Mouse (Mus musculus): ENCODE results near the gene Fyb. TPM values are rescaled to one million over a fixed set of nuclear protein-coding genes. Genes with fewer than 3 reads are reported as not detected.

Gene Fyb
- total RNA-seq, 2 experiments from 2014 or later = 6.3 to 10.4 TPM

DNA sequence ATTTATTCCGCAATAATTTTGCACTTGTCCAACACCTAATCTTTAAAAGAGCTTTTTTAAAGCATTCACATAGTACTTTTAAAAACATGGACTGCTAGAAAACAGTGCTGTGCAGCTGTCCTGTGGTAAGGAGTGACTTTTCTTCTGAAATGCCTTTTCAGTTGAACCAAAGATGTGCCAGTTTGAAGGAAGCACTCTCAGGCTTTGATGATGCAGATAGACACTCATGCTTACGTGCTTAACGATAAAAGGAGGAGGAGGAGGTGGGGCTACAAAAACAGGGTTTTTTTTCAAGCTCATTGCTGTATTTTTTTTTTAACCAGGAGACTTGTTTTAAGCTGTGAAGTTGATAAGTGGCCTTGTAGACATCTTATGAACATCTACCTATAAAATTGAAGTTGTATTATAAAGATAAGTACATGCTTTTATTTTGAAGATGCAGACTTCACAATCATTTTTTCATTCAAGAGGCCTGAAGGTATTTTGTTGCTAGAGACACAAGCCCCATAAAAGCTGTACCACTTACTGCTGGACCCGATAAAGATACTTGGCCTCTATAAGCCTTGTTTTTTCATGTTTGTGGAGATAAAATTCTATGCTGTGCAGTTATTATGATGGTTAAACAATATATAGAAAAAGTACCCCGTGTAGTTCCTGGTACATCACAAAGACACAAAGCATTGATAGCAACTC is 70.1 kb downstream of the Fyb start:
- no peak for DNase-seq (ENCODE audit: extremely low spot score in 1 of 2, low spot score in 1 of 2)

DNA sequence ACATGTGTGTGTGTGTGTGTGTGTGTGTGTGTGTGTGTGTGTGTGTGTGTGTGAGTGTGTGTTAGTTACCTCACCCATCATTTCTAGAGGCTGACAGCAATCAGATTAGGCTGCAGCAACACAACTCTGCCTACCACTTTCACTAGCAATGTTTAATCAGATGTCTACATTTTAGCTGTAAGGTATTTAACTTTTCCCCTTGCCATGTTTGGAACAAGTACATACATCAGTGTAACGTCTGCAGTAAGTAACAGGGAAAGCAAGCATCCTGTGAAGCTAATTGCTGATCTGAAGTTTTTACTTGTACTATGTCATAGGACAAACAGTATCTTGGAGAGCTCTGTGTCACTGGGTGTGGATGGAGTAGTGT is 70.6 kb downstream of the Fyb start:
- no peak for DNase-seq (ENCODE audit: extremely low spot score in 1 of 2, low spot score in 1 of 2)

DNA sequence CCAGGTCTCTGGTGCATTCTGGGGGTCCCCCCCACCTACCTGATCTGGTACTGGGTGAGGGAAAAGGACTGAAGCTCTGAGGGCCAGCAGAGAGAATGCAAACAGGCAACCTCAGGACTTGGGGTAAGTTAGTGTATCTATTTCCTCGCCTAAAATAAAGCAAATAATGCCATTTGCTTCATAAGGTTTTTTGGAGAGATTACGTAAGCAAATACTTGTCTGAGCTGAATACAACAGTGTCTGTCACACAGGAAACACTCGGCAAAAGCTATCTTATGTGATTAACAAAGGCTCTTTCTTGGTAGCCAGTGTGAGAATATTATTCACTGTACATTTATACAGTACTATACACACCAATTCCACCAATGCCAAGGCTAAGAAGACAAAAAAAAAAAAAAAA is 76.0 kb downstream of the Fyb start:
- DNase-seq (ENCODE audit: extremely low spot score in 1 of 2, low spot score in 1 of 2) = no peak

DNA sequence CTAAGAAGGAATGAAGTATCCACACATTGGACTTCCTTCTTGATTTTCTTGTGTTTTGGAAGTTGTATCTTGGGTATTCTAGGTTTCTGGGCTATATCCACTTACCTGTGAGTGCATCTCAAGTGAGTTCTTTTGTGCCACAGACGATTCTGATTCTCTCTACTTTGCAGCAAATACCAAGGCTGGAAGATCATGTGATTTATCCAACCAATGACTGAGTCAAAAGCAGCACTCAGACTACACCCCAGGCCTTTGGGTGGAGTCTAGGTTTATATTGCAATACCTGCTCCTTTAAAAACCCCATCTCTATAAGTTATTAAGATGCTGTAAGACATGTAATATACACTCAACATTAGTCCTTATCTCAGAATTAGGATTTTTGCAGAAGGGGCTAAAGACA is 77.7 kb downstream of the Fyb start:
- no peak for DNase-seq (ENCODE audit: extremely low spot score in 1 of 2, low spot score in 1 of 2)

DNA sequence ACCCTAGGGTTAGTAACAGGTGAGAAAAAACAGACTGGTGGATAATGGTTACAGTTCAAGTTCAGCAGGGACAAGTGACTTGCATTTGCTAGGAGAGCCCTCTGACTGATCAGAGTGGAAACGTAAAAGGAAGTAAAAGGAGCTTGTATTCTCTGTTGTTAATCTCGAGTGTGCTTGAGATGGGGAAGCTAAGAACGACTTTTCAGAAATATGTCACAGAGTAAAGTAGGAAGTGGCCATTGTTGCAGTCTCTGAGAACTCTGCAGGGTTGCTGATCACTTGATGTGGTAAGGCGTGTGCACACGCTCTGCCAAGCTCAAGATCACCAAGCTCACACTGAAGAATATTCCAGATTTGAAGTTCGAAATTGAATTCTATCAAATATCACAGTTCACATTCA is 78.7 kb downstream of the Fyb start:
- no peak for DNase-seq (ENCODE audit: extremely low spot score in 1 of 2, low spot score in 1 of 2)

DNA sequence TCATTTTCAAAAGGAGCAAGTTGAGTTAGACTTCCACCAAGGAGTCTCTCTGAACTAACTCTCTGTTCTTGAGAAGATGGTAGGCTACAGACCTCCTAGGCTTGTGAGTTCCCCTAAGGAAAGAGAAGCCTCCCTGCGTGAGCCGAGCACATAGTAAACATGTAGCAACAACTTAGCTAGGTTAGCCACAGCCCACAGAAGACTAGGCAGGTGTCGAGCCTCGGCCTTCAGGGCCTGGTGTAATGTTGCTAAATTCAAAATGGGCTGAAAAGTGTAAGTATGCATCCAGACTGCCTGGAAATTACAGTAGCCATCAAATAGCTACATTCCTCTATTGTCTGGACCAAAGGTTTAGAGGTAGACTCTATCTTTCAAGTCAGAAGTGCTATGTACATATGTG is 79.3 kb downstream of the Fyb start:
- no peak for DNase-seq (ENCODE audit: extremely low spot score in 1 of 2, low spot score in 1 of 2)

DNA sequence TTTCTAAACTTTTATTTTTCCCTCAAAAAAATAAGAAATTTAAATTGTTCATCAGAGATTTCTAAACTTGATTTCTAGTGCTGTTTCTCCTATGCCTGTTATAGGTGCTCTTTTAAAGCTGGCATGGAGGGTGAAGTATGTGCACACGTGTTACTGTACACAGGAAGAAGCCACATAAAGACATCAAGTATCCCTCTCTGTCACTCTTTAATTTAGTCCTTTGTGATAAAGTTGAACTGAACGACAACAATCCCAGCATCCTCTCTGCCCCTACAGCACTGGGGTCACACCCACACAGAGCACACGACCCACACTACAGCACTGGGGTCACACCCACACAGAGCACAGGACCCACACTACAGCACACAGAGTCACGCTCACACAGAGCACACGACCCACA is 88.0 kb downstream of the Fyb start:
- no peak for DNase-seq (ENCODE audit: extremely low spot score in 1 of 2, low spot score in 1 of 2)

DNA sequence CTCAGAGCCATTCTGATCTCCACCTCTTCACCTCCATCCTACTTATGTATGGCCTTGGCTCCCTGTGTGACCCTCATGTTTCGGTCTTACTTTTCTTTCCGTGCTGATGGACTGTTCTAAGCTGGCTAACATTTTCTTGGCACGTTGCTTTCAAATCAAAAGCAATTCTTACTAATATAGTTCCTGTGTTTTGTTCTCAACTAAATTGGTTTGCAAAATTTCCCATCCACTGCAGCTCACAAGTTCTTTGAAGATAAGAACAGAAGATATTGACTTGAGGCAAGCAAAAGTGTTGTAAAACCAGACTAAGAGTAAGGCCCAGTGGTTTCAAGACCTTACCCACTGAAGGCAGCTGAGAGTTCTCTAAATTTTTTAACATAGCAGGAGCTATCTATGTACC is 90.2 kb downstream of the Fyb start:
- DNase-seq (ENCODE audit: extremely low spot score in 1 of 2, low spot score in 1 of 2) = no peak

DNA sequence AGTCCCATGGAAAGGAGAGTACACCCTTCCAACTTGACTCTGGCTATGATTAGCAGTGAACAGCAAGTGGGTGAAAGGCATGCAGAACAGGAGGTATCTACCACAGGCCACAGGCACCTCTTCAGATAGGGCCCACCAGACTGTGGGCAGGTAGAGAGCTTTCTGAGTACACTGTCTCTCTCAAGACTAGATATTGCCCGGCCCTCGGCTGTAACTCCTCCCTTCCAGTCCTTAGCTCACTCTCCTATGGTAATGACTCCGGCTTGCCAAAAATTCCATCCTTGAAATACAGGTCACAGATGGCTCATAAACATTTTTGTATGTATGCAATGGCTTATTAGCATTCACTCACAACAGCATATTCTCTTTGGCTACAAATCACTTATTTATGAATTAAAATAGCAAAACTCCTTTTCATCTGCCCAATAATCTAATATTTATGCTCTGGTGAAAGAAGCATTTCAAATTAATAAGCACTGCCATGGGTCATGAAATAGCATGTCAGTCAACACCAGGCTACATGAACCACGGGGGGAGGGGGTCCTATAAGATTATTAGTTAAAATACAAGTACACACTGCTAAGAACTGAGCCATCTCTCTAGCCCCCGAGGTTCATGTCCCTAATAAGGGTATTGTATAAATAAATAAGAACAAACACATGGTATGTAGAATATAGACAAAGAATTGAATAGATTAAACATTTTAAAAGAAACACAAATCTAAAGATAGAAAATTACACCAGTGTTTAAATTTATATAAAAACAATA is 93.9 kb downstream of the Fyb start:
- no peak for DNase-seq (ENCODE audit: extremely low spot score in 1 of 2, low spot score in 1 of 2)

DNA sequence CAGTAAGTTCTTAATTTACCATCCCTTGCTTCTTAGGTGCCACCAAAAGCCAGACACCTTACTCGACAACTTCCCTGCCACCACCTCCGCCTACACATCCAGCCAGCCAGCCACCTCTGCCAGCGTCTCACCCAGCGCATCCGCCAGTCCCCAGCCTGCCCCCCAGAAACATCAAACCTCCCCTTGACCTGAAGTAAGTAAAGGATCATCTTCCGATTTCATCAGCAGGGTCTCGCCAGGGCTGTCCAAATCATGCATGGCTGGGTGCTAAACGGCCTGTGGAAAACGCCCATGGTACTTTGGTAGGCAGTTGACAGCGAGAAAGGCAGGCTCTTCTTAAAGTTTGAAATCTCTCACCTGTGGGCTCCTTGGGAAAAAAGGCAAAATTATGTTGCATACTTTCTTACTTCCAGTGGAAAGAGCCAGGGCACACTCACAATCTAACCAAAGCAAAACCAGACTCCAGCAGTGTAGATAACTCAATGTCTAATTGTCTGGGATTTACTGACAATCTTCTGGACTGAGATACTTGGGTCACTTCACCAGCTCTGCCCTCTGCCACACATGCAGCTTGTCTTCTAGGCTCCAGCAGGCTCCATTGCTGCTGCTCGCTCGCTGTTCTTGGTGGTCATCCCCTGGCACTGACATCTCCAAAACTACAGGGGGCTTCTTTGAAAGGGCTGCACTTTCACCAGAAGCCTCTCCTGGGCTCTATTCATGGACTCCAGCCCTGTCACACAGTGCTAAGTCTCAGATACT is 97.1 kb downstream of the Fyb start:
- no peak for DNase-seq (ENCODE audit: extremely low spot score in 1 of 2, low spot score in 1 of 2)

DNA sequence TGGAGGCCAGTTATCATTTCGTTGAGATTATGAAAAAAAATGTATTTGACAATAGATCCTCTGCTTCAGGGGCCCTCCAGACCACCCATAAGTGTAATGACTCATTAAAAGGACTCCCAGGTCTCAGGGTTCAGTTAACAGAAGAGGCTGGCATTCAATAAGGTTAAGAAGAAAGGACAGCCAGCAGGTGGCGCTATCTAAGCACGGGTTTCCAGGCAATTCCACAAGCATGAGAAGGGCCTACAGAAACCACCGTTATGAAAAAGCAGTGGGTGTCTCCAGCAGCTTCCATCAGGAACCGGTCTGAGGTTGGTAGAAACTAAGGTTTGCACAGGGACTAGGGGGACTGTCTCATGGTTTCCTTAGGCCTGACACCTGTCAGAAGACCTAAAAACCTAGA is 99.9 kb downstream of the Fyb start:
- DNase-seq (ENCODE audit: extremely low spot score in 1 of 2, low spot score in 1 of 2) = peak; percentile 69 to 91

DNA sequence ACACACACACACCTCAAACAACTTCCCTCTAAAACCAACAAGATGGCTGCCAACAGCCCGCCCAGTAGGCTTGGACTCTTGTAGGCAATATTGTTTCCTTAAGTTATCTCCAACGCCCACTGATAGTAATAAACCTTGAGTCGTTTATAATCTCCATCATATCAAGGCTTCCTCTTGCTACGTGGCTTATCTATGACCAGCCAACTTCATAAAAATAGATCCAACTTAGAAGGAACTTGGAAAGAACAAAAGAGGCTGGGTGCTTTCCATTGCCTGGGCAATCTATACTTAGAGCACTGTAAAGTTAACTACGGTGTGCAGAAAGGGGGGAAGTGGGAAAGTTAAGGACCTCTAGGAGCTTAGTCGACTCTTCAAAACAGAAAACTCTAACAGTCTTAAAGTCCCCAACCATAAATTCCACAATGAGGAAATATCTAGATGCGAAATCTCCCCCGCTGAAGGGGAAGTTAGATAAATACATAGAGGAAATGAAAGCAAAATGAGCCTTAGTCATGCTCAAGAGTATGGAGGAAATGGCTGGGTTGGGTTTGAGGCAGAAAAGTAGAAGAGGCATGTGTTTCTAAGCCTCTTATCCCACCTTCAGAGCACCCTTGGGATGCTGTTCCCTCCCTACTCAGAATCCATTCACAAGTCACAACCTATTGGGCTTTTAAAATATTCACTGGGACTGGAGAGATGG is 101.0 kb downstream of the Fyb start:
- no peak for DNase-seq (ENCODE audit: extremely low spot score in 1 of 2, low spot score in 1 of 2)

DNA sequence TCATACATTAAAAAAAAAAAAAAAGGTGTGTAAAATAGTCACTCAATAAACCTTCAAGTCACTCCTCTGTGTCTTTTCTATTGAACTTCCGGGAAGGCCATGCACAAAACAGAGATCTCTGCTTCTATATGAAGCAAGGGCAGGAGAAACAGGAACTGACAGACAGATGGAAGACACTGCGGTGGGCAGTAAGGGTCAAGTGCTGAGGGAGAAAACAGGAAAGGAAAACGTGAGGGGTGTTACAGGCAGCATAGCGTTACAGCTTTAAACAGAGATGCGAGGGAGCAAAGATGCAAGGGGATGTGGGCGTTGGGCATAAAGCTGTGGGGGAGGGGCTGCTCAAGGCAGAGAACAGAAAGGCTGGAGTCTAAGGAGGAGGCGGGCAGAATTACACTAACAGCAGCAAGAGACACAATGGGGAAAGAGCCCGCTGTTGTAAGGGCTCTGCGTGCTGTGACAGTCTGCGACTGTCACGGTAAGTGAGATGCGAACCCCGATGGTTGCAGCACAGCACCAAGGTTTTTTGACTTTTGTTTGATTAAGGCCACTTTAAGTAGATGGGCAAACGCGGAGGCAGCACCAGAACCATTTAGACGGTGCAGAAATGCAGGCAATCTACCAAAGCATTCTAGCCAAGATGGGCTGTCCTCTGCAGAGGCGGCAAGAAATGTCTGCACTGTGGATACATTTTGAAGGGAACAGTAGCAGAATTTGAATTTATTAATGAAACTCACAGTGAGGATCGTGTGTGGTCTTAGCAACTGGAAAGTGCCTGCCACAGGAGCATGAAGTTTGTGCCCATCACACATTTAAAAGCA is 101.9 kb downstream of the Fyb start:
- DNase-seq (ENCODE audit: extremely low spot score in 1 of 2, low spot score in 1 of 2) = no peak

DNA sequence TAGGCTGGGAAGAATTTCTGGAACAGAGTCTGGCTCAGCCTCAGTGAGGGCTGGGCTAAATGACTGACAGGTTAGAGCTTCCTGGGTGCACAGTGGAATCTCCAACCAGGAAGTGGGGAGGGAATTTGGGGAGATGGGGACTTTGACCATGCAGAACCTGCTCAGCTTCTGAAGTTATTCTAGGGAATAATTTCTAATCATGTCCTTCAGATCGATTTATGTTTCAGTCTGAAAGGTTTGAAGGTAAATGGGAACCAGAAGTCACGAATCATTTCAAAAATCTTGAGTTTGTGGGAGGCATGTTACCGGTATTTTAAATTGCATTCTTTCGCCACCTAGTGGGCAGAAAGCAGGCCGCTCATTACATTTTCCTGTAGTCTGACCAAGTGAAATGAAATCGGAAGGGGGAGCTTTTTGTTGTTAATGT is 103.0 kb downstream of the Fyb start:
- DNase-seq (ENCODE audit: extremely low spot score in 1 of 2, low spot score in 1 of 2) = peak in 1 of 2 experiments; percentile 51

DNA sequence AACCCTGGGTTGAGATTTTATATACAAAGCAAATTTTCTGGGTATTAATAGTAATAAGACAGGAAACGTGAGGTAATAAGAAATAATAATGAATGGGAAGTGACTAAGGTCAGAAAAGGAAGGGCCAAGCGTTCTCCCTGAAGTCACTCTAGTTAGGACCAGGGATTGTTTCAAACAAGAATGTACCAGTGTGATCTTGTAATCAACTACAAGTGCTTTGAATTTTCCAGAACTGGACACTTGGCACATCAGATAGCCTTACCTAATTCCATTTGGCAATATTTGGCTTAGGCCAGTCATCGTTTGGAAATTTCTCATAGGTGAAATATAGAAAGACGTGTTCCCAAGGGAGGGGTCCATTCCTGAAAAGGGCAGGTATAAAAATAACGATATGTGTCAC is 103.5 kb downstream of the Fyb start:
- no peak for DNase-seq (ENCODE audit: extremely low spot score in 1 of 2, low spot score in 1 of 2)

DNA sequence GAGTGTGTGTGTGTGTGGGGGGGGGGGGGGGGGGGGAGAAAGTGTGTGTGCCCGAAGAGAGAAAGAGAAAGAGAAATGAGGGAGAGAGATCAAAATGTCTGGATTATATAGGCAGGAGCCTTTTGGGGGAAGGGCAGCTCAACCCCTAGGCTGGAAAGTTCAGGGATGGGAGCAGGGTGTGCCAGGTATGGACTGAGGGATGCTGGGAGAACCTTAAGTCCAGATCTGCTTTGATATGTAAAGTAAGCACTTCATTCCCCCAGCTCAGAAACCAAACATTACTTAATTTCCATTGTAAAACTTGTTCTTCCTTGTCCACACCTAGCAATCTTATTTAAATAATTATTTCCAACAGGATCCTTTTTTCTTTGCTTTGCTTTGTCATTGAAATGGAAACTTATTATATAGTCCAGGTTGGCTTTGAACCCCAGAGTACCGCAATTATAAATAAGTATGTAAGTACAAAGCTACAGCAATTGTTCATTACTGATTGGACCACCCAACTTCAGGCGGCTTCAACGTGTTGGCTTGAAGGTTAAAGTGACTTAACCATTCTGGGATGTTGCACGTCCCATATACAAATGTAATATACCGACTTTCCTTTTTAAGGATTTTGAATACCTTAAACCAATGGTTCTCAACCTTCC is 105.9 kb downstream of the Fyb start:
- DNase-seq (ENCODE audit: extremely low spot score in 1 of 2, low spot score in 1 of 2) = no peak

DNA sequence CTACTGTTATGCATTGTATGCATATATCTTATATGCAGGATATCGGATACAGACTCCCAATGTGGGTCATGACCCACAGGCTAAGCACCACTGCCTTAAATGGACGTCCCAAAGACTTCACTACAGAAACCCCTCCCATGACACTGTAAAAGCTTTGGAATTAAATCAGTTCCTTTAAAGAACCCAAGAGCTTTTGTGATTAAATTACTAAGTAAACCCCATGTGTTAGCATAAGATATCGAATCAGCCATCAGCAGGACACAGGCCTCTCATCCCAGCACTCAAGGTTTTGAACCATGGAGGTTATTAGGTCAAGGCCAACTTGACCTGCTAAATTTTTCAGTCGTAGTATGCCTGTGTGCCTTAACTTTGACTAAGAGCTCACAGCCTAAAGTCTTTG is 106.5 kb downstream of the Fyb start:
- no peak for DNase-seq (ENCODE audit: extremely low spot score in 1 of 2, low spot score in 1 of 2)

DNA sequence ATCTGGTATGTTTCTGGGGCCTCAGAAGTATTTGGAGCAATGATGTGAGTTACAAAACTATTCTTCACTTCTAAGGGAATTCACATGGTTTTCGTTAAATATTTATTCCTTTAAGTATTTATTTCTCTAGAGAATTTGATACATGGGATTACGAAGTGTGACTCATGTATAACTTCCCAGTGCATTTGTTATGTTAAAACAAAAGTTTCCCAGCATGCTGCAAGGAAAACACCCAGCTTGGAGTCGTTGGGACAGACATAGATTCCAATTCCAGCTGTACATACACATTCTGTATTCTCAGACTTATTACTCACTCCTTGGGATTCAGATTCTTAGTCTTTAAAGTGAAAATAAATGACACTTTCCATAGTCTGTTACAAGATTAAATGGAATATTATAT is 112.8 kb downstream of the Fyb start:
- no peak for DNase-seq (ENCODE audit: extremely low spot score in 1 of 2, low spot score in 1 of 2)

DNA sequence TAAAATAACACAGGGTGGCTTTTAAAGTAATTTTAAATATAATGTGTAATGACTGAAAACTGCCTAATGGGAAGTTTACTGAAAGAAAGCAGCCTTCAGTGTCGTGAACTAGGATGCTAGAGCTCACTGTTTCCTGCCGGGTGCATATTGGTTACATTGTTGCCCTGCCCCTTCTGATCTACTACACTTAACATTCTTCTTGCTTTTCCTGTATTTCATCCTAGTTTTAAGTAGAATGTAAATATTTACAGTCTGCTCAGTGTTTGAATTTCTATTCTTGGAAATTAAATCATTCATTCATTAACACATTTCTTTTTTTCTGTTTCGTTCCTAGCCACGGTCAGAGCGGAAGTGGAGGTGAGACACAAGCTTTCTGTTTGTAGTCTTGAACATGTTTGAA is 119.6 kb downstream of the Fyb start:
- no peak for DNase-seq (ENCODE audit: extremely low spot score in 1 of 2, low spot score in 1 of 2)

DNA sequence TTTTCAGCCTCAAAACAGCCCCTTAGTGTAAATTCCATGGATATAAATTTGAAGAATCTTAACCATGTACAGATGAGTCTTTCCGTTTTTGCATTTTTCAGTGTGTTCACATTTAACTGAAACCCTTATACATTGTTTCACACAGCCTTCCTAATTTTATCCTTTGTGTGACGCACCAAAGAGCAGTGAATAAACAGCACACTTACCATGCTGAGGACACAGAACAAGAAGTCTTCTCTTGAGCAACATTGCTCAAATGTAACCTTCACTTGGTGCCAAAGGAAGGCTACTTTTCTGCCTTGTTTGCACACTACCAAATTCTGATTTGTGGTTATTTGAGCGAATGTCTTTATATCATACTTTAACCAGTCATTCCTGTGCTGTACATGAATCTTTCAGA is 122.8 kb downstream of the Fyb start:
- DNase-seq (ENCODE audit: extremely low spot score in 1 of 2, low spot score in 1 of 2) = no peak
